Mouse (Mus musculus): Measurements from ENCODE around the gene A430078G23Rik. TPM values are rescaled to one million over a fixed set of nuclear protein-coding genes. Genes with fewer than 3 reads are reported as not detected.

Gene A430078G23Rik
- polyA plus RNA-seq, 1 experiment from 2014 or later: 1.7 TPM

DNA sequence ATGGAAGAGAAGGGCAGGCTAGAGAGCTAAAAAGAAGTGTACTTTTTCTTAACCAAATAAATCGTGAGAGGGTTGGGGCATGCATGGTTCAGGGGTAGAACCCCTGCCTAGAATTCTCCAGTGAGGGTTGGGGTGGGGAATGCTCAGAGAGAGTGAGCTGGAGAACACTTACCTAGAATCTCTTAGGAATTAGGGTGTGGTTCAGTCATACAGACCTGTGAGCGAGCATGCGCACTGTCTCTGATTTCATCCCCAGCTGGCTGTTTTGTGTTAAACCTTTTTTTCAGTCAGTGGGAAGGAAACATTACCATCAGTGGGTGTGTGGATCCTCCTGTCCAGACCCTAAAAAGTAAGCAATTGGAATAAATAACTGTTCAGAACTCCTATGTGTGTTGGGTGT lies 73.0 kb downstream of the A430078G23Rik start:
- H3K27ac ChIP-seq (ENCODE audit: low read depth): no peak overlapping the region
- 77% methylated on average over 3 of the region's 3 CpGs for WGBS (ENCODE audit: insufficient replicate concordance)
- no peaks in the 10 kb centered on the region for H3K4me1 ChIP-seq (ENCODE audit: insufficient read depth)
- no peaks in the 10 kb centered on the region for H3K9me3 ChIP-seq (ENCODE audit: low read length)
- no peak for DNase-seq
- H3K9ac ChIP-seq (replicated peaks): no peak overlapping the region
- no peak for ATAC-seq
- H3K36me3 ChIP-seq (replicated peaks; ENCODE audit: insufficient read depth, low read length): peaks cover 29% of the 10 kb centered on the region
- no peaks in the 10 kb centered on the region for H3K27me3 ChIP-seq (ENCODE audit: insufficient read depth, low read length)
- no peak overlapping the region for H3K4me3 ChIP-seq (ENCODE audit: low read depth, low read length)
- TF ChIP-seq EP300 (IDR thresholded peaks at IDR 0.05; ENCODE audit: low read depth): no peak
- no peak overlapping the region for H3K4me2 ChIP-seq (ENCODE audit: low read depth, low read length)

GRCm38 (mm10) chr8:3428426-3428825 lies 75.2 kb downstream of the A430078G23Rik start:
- H3K4me3 ChIP-seq (ENCODE audit: low read depth, low read length): no peak overlapping the region
- H3K36me3 ChIP-seq (replicated peaks; ENCODE audit: insufficient read depth, low read length): peaks cover 50% of the 10 kb centered on the region
- no peak overlapping the region for H3K9ac ChIP-seq (replicated peaks)
- ATAC-seq (no peak), DNase-seq (no peak)
- no peaks in the 10 kb centered on the region for H3K9me3 ChIP-seq (ENCODE audit: low read length)
- H3K27me3 ChIP-seq (ENCODE audit: insufficient read depth, low read length): no peaks in the 10 kb centered on the region
- no peak overlapping the region for H3K4me2 ChIP-seq (ENCODE audit: low read depth, low read length)
- H3K4me1 ChIP-seq (ENCODE audit: insufficient read depth): no peaks in the 10 kb centered on the region
- 70% methylated on average over 2 of the region's 2 CpGs for WGBS (ENCODE audit: insufficient replicate concordance)
- no peak for TF ChIP-seq EP300 (IDR thresholded peaks at IDR 0.05; ENCODE audit: low read depth)
- TF ChIP-seq CTCF (IDR thresholded peaks at IDR 0.05; ENCODE audit: low read depth): no peak
- H3K27ac ChIP-seq (ENCODE audit: low read depth): no peak overlapping the region

GRCm38 (mm10) chr8:3429966-3430365 lies 76.8 kb downstream of the A430078G23Rik start:
- no peak for ATAC-seq
- 76% methylated on average over 2 of the region's 2 CpGs for WGBS (ENCODE audit: insufficient replicate concordance)

DNA sequence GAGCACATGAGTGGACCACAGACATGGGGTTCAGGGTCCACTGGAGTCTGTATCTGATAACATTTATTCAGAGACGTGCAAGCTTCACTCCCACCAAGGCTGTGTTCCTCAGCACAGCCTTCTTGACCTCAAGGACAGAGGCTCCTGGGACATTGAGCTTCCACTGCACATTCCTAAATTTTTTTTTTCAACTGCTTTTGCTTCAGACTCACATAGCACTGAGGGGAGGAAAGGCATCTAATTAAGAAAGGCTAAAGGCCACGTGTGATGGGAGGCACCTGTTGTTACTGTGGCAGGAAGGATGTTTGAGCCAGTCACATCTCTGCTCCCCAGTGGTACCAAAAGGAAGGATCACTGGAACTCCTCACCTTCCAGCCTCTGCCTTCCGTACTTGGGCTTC lies 77.9 kb downstream of the A430078G23Rik start:
- WGBS (ENCODE audit: insufficient replicate concordance): 82% methylated on average over 3 of the region's 3 CpGs
- TF ChIP-seq CTCF (IDR thresholded peaks at IDR 0.05; ENCODE audit: low read depth) (no peak), EP300 (IDR thresholded peaks at IDR 0.05; ENCODE audit: low read depth) (no peak)
- H3K9me3 ChIP-seq (ENCODE audit: low read length): no peaks in the 10 kb centered on the region
- H3K4me2 ChIP-seq (ENCODE audit: low read depth, low read length): no peak overlapping the region
- H3K36me3 ChIP-seq (replicated peaks; ENCODE audit: insufficient read depth, low read length): peaks cover 69% of the 10 kb centered on the region
- H3K4me1 ChIP-seq (ENCODE audit: insufficient read depth): no peaks in the 10 kb centered on the region
- no peaks in the 10 kb centered on the region for H3K27me3 ChIP-seq (ENCODE audit: insufficient read depth, low read length)
- no peak for ATAC-seq
- H3K9ac ChIP-seq (replicated peaks): no peak overlapping the region
- H3K4me3 ChIP-seq (ENCODE audit: low read depth, low read length): no peak overlapping the region
- no peak overlapping the region for H3K27ac ChIP-seq (ENCODE audit: low read depth)
- no peak for DNase-seq

More at GRCm38 (mm10) chr8:3429966-3430365, 76.8 kb downstream of the A430078G23Rik start:
- H3K4me1 ChIP-seq (ENCODE audit: insufficient read depth): no peaks in the 10 kb centered on the region
- DNase-seq: no peak
- no peak overlapping the region for H3K4me3 ChIP-seq (ENCODE audit: low read depth, low read length)
- no peak overlapping the region for H3K9ac ChIP-seq (replicated peaks)
- no peak for TF ChIP-seq CTCF (IDR thresholded peaks at IDR 0.05; ENCODE audit: low read depth)
- no peak for TF ChIP-seq EP300 (IDR thresholded peaks at IDR 0.05; ENCODE audit: low read depth)
- H3K27ac ChIP-seq (ENCODE audit: low read depth): no peak overlapping the region
- no peaks in the 10 kb centered on the region for H3K27me3 ChIP-seq (ENCODE audit: insufficient read depth, low read length)
- no peak overlapping the region for H3K4me2 ChIP-seq (ENCODE audit: low read depth, low read length)
- peaks cover 61% of the 10 kb centered on the region for H3K36me3 ChIP-seq (replicated peaks; ENCODE audit: insufficient read depth, low read length)
- H3K9me3 ChIP-seq (ENCODE audit: low read length): no peaks in the 10 kb centered on the region

- no peaks in the 10 kb centered on the region for H3K27me3 ChIP-seq (ENCODE audit: insufficient read depth, low read length)
- peak; percentile 38; the same call in 1 of the 2 replicates for ATAC-seq
- no peaks in the 10 kb centered on the region for H3K9me3 ChIP-seq (ENCODE audit: low read length)
- no peak for TF ChIP-seq EP300 (IDR thresholded peaks at IDR 0.05; ENCODE audit: low read depth)
- no peak for TF ChIP-seq CTCF (IDR thresholded peaks at IDR 0.05; ENCODE audit: low read depth)
- H3K4me1 ChIP-seq (ENCODE audit: insufficient read depth): no peaks in the 10 kb centered on the region
- H3K9ac ChIP-seq (replicated peaks): no peak overlapping the region
- 69% methylated on average over 6 of the region's 6 CpGs for WGBS (ENCODE audit: insufficient replicate concordance)
- H3K36me3 ChIP-seq (replicated peaks; ENCODE audit: insufficient read depth, low read length): peaks cover 87% of the 10 kb centered on the region
- no peak for DNase-seq
- H3K4me3 ChIP-seq (ENCODE audit: low read depth, low read length): no peak overlapping the region
- H3K27ac ChIP-seq (ENCODE audit: low read depth): no peak overlapping the region
- no peak overlapping the region for H3K4me2 ChIP-seq (ENCODE audit: low read depth, low read length)
Measured at GRCm38 (mm10) chr8:3436492-3436891, 83.3 kb downstream of the A430078G23Rik start.

- Histone ChIP-seq H3K9ac (replicated peaks) (no peak overlapping the region), H3K4me1 (ENCODE audit: insufficient read depth) (no peaks in the 10 kb centered on the region), H3K9me3 (ENCODE audit: low read length) (no peaks in the 10 kb centered on the region), H3K27me3 (ENCODE audit: insufficient read depth, low read length) (no peaks in the 10 kb centered on the region), H3K27ac (ENCODE audit: low read depth) (no peak overlapping the region), H3K4me3 (ENCODE audit: low read depth, low read length) (no peak overlapping the region), H3K36me3 (replicated peaks; ENCODE audit: insufficient read depth, low read length) (peaks cover 66% of the 10 kb centered on the region), H3K4me2 (ENCODE audit: low read depth, low read length) (no peak overlapping the region)
- TF ChIP-seq EP300 (IDR thresholded peaks at IDR 0.05; ENCODE audit: low read depth): no peak
- TF ChIP-seq CTCF (IDR thresholded peaks at IDR 0.05; ENCODE audit: low read depth): peak; percentile 52
- ATAC-seq (no peak), DNase-seq (no peak)
- 78% methylated on average over 12 of the region's 12 CpGs for WGBS (ENCODE audit: insufficient replicate concordance)
Measured at GRCm38 (mm10) chr8:3439510-3439909, 86.3 kb downstream of the A430078G23Rik start.

Other genes starting within 250 kb of the A430078G23Rik start
- gene Insr, start 73.8 kb upstream of the A430078G23Rik start, polyA plus RNA-seq (2015; fragmentation: Nextera tagmentation; extraction: Ambion mirVana): 28.9 and 31.3 TPM in 2 replicates
- gene Arhgef18, start 39.6 kb downstream of the A430078G23Rik start, polyA plus RNA-seq (2015; fragmentation: Nextera tagmentation; extraction: Ambion mirVana): 1.8 and 1.9 TPM in 2 replicates
- 14.8 and 14.9 TPM in 2 replicates for gene Pex11g, start 114.3 kb downstream of the A430078G23Rik start, polyA plus RNA-seq (2015; fragmentation: Nextera tagmentation; extraction: Ambion mirVana)
- gene Tex45, start 117.4 kb downstream of the A430078G23Rik start, polyA plus RNA-seq (2015; fragmentation: Nextera tagmentation; extraction: Ambion mirVana): not detected in 2 replicates
- 4.9 and 6.3 TPM in 2 replicates for gene Zfp358, start 139.7 kb downstream of the A430078G23Rik start, polyA plus RNA-seq (2015; fragmentation: Nextera tagmentation; extraction: Ambion mirVana)
- 19.9 and 20.6 TPM in 2 replicates for gene Mcoln1, start 147.0 kb downstream of the A430078G23Rik start, polyA plus RNA-seq (2015; fragmentation: Nextera tagmentation; extraction: Ambion mirVana)
- 6.4 TPM in 2 replicates for gene Pnpla6, start 162.0 kb downstream of the A430078G23Rik start, polyA plus RNA-seq (2015; fragmentation: Nextera tagmentation; extraction: Ambion mirVana)
- 0.89 and 1.0 TPM in 2 replicates for gene C330021F23Rik, start 214.6 kb downstream of the A430078G23Rik start, polyA plus RNA-seq (2015; fragmentation: Nextera tagmentation; extraction: Ambion mirVana)
- gene Camsap3, start 233.9 kb downstream of the A430078G23Rik start, polyA plus RNA-seq (2015; fragmentation: Nextera tagmentation; extraction: Ambion mirVana): 2.4 and 2.6 TPM in 2 replicates